13 mouse cellular contexts compared by ENCODE assay signal in the genomic region with DNA sequence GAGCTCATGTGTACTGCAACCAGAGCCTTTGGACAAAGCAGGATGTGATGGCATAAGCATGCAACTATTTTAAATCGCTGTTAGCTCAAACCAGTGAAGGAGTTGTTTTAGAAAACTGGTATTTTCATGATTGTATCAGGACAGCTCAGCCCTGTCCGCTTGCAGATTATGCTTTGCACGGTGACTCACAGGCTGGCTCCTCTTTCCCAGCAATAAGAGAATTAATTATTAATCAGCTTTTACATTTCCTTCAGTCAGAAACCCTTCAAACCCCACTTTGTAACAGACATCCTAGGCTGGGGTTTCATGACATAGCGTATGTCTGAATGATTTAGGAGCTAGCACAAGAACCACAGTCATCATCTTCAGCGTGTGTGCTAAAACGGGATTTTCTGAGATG.
"Had no signal": no experiment of that assay in that cellular context is flagged by ENCODE, and none has a peak within 500 bp of the region (broad histone marks: within the 10 kb centered on the region; RNA-seq: fewer than 3 reads in every experiment).

No protein-coding gene starts in this region.

- H3K9ac ChIP-seq: hindbrain, embryonic 15.5 days; limb, embryonic 15.5 days; liver, embryonic 12.5 days; lung, embryonic 14.5 days had no signal

- H3K9me3 ChIP-seq: hindbrain, embryonic 15.5 days; limb, embryonic 15.5 days; liver, embryonic 12.5 days; midbrain, embryonic 10.5 days had no signal

- DNase-seq: kidney, adult 18-20 months; kidney, postnatal 14 days; layer of hippocampus, adult 9-11 months; layer of hippocampus, postnatal 36 days; lung, embryonic 14.5 days; lung, postnatal 10 days; lung, postnatal 4 days; thymus, postnatal 36 days had no signal

- H3K36me3 ChIP-seq: hindbrain, embryonic 15.5 days had no signal

- H3K27me3 ChIP-seq: hindbrain, embryonic 15.5 days; limb, embryonic 15.5 days; liver, embryonic 12.5 days had no signal

- ATAC-seq: liver, embryonic 12.5 days had no signal

- H3K4me1 ChIP-seq: hindbrain, embryonic 15.5 days; limb, embryonic 15.5 days; midbrain, embryonic 10.5 days had no signal

- H3K4me2 ChIP-seq: hindbrain, embryonic 15.5 days; limb, embryonic 15.5 days; liver, embryonic 12.5 days; lung, embryonic 14.5 days had no signal

- H3K4me3 ChIP-seq: hindbrain, embryonic 15.5 days; limb, embryonic 15.5 days; liver, embryonic 12.5 days; midbrain, embryonic 10.5 days; myocyte had no signal

- H3K27ac ChIP-seq: hindbrain, embryonic 15.5 days; limb, embryonic 15.5 days; liver, embryonic 12.5 days; midbrain, embryonic 10.5 days had no signal
